ENCODE assay signal across 8 mouse cellular contexts in the genomic region with DNA sequence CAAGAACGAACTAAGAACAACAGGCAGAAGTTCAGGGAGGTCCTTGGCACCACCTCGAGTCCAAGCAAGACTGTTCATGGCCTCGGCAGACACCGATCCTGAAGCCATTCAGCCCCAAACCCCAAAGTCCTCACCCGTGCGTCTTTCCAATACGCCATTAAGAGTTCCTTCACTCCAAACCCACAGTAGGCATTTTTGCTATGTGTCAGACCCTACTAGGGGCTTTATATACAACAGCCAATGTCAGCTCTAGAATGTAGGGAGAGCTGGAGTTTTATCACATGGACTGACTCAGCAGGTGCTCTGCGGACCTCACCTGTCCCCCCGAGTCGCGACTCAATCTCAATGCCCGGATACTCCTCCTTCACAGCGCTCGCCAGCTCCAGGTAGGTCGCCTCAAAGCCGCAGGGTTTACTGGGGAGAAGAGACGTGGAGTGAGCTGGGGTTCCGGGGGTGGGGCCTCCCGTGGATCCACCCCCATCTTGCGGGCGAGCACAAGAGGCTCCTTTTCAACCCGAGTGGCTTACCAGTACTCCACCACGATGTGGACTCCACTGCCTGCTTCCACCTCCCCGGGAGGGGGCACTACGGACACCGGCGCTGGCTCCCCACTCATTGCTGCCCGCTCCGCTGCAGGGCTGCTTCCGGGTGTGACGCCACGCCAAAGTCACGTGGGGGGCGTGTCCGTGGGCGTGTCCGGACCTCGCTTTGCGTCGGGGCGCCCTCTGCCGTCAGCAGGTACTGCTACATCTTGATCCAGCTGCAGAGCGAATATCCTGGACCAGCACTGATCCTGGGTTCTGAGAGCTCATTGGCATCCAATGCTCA. TPM values are rescaled to one million over a fixed set of nuclear protein-coding genes. Genes with fewer than 3 reads are reported as not detected.
DNase-seq lines count a peak whose midpoint lies in the region; ATAC-seq and TF ChIP-seq lines count a peak whose summit lies in the region.

A gene (minus strand): TSS at position 661 of the 828 bp plus-strand sequence.

- ATAC-seq in embryonic facial prominence, embryonic 15.5 days (ENCODE audit: insufficient number of reproducible peaks, low FRiP score, low TSS enrichment, low read depth): peak; percentile 90
- ATAC-seq in kidney, embryonic 14.5 days (ENCODE audit: low FRiP score, low TSS enrichment): peak; percentile 87
- peak; percentile 83 for ATAC-seq in limb, embryonic 15.5 days (ENCODE audit: insufficient number of reproducible peaks, low FRiP score, low TSS enrichment, low read depth)

- no peaks in the 10 kb centered on the region for H3K9me3 ChIP-seq in embryonic facial prominence, embryonic 15.5 days (replicated peaks)
- no peaks in the 10 kb centered on the region for H3K9me3 ChIP-seq in kidney, embryonic 14.5 days (ENCODE audit: control insufficient read depth, low read length)
- no peaks in the 10 kb centered on the region for H3K9me3 ChIP-seq in limb, embryonic 15.5 days

- no peaks in the 10 kb centered on the region for H3K4me1 ChIP-seq in bone marrow, adult 2 months (ENCODE audit: control insufficient read depth, insufficient read depth, low read length)
- peaks cover 9% of the 10 kb centered on the region for H3K4me1 ChIP-seq in embryonic facial prominence, embryonic 15.5 days
- H3K4me1 ChIP-seq in kidney, embryonic 14.5 days (ENCODE audit: control insufficient read depth, insufficient read depth, low read length): 0 out of 2 replicates have a peak, but pooled peaks cover 3% of the 10 kb centered on the region
- H3K4me1 ChIP-seq in limb, embryonic 15.5 days: peaks cover 12% of the 10 kb centered on the region

- no peaks in the 10 kb centered on the region for H3K27me3 ChIP-seq in embryonic facial prominence, embryonic 15.5 days
- H3K27me3 ChIP-seq in kidney, embryonic 14.5 days (ENCODE audit: control insufficient read depth, insufficient read depth, low read length): no peaks in the 10 kb centered on the region
- H3K27me3 ChIP-seq in limb, embryonic 15.5 days: no peaks in the 10 kb centered on the region

- peak; percentile 44; the same call in 1 of the 2 replicates for TF ChIP-seq POLR2A in bone marrow, adult 2 months (IDR thresholded peaks at IDR 0.05; ENCODE audit: borderline replicate concordance, control insufficient read depth, low read depth, low read length)

- peak; percentile 92 for TF ChIP-seq CTCF in bone marrow, adult 2 months (IDR thresholded peaks at IDR 0.05; ENCODE audit: control insufficient read depth, insufficient read depth, low read length)

- DNase-seq in 416B (ENCODE audit: low read depth): peak; percentile 93
- peak; percentile 86 to 93 for DNase-seq in heart, adult 9 months (ENCODE audit: low spot score in 2 of 2)
- peak; percentile 91 to 95 for DNase-seq in monocyte, adult 2 months (ENCODE audit: low read depth in 1 of 2, low spot score in 2 of 2)
- peak; percentile 88 for DNase-seq in spleen, postnatal 36 days (ENCODE audit: low spot score in 2 of 2)

- H3K4me2 ChIP-seq in embryonic facial prominence, embryonic 15.5 days (replicated peaks): peak within 1 kb of the TSS; percentile 82
- peak within 1 kb of the TSS; percentile 82 for H3K4me2 ChIP-seq in kidney, embryonic 14.5 days (replicated peaks; ENCODE audit: low read depth, low read length)
- peak within 1 kb of the TSS; percentile 78 for H3K4me2 ChIP-seq in limb, embryonic 15.5 days

- H3K4me3 ChIP-seq in bone marrow, adult 2 months (replicated peaks; ENCODE audit: control insufficient read depth, low read depth, low read length): peak within 1 kb of the TSS; percentile 91
- H3K4me3 ChIP-seq in embryonic facial prominence, embryonic 15.5 days (replicated peaks): peak within 1 kb of the TSS; percentile 80
- H3K4me3 ChIP-seq in kidney, embryonic 14.5 days (ENCODE audit: low read length): peak within 1 kb of the TSS; percentile 75
- peak within 1 kb of the TSS; percentile 81 for H3K4me3 ChIP-seq in limb, embryonic 15.5 days

- H3K9ac ChIP-seq in embryonic facial prominence, embryonic 15.5 days: peak within 1 kb of the TSS; percentile 50
- peak within 1 kb of the TSS; percentile 68 for H3K9ac ChIP-seq in kidney, embryonic 14.5 days (ENCODE audit: low read depth, low read length)
- peak within 1 kb of the TSS; percentile 42 for H3K9ac ChIP-seq in limb, embryonic 15.5 days

- 2% methylated on average over 43 of the region's 43 CpGs for WGBS in bone marrow, adult 2 months
- 1% methylated on average over 43 of the region's 43 CpGs for WGBS in embryonic facial prominence, embryonic 15.5 days
- 2% methylated on average over 43 of the region's 43 CpGs for WGBS in kidney, embryonic 14.5 days
- 2% methylated on average over 43 of the region's 43 CpGs for WGBS in limb, embryonic 15.5 days

- peaks cover 33% of the 10 kb centered on the region for H3K36me3 ChIP-seq in embryonic facial prominence, embryonic 15.5 days
- peaks cover 36% of the 10 kb centered on the region for H3K36me3 ChIP-seq in kidney, embryonic 14.5 days (ENCODE audit: control insufficient read depth, insufficient read depth, low read length)
- H3K36me3 ChIP-seq in limb, embryonic 15.5 days: peaks cover 34% of the 10 kb centered on the region

- H3K27ac ChIP-seq in bone marrow, adult 2 months (ENCODE audit: control insufficient read depth, insufficient read depth, low read depth, low read length, poor library complexity): peak within 1 kb of the TSS; percentile 76
- H3K27ac ChIP-seq in embryonic facial prominence, embryonic 15.5 days (replicated peaks): peak within 1 kb of the TSS; percentile 84
- 0 out of 2 replicates have a peak within 1 kb of the TSS, but pooled peaks have one; percentile 42 for H3K27ac ChIP-seq in kidney, embryonic 14.5 days (ENCODE audit: low read depth, low read length)
- peak within 1 kb of the TSS; percentile 81 for H3K27ac ChIP-seq in limb, embryonic 15.5 days

RNA-seq across cellular contexts. Expression of the gene that starts here (rescaled TPM):
- polyA plus RNA-seq in bone marrow, adult 2 months (2011; ENCODE audit: insufficient read depth, insufficient read length, low replicate concordance, missing spikeins): 25.3 and 33.9 TPM in 2 replicates
- polyA plus RNA-seq in embryonic facial prominence, embryonic 15.5 days (2015; fragmentation: Nextera tagmentation; extraction: Ambion mirVana): 109 and 111 TPM in 2 replicates
- polyA plus RNA-seq in kidney, embryonic 14.5 days (2014; fragmentation: Nextera tagmentation; extraction: Ambion mirVana): 83.8 and 101 TPM in 2 replicates
- polyA plus RNA-seq in limb, embryonic 15.5 days (2015; fragmentation: Nextera tagmentation; extraction: Ambion mirVana): 100 and 109 TPM in 2 replicates

Comparison
In these comparisons a context has a peak if more than half of its experiments do, and no peak if none do; other contexts are left out.
1. Peak in every context shown above with its lines: DNase-seq, ATAC-seq, H3K4me3 ChIP-seq and H3K27ac ChIP-seq.